Mouse (Mus musculus) C2C12 (cell line): ENCODE data around the gene Hrct1.

Experiments used
- CEBPB ChIP-seq: IDR thresholded peaks from one replicate; pipeline ENCODE4 v1.6.1; 2011; ENCODE audit warnings: low read depth, mild to moderate bottlenecking, control low read depth, moderate library complexity
- CTCF ChIP-seq: IDR thresholded peaks from one replicate; pipeline ENCODE4 v1.5.1; 2011; ENCODE audit not compliant: control insufficient read depth, insufficient read depth, insufficient read length
- FOSL1 ChIP-seq: IDR thresholded peaks from one replicate; pipeline ENCODE4 v1.8.0; 2011; ENCODE audit warnings: mild to moderate bottlenecking, low read length; ENCODE audit not compliant: poor library complexity, insufficient read depth, severe bottlenecking
- MAX ChIP-seq: IDR thresholded peaks from one replicate; pipeline ENCODE4 v1.6.1; 2011; ENCODE audit warnings: mild to moderate bottlenecking, control low read depth
- MYOD1 ChIP-seq: IDR thresholded peaks from one replicate; pipeline ENCODE4 v1.6.1; 2011; ENCODE audit warnings: low read depth; ENCODE audit not compliant: control insufficient read depth, insufficient read length
- MYOG ChIP-seq: IDR thresholded peaks from one replicate; pipeline ENCODE4 v1.6.1; 2011; ENCODE audit not compliant: control insufficient read depth, insufficient read length; ENCODE audit errors: extremely low read depth
- USF1 ChIP-seq: IDR thresholded peaks from one replicate; pipeline ENCODE4 v1.6.1; 2011; ENCODE audit warnings: low read depth, mild to moderate bottlenecking, control low read depth, moderate library complexity

GRCm38 (mm10) chr4:43737144-43737543 is 10.2 kb downstream of the Hrct1 start:
- TF ChIP-seq CTCF (no peak), MYOD1 (no peak), MAX (no peak), MYOG (no peak), USF1 (no peak), CEBPB (no peak), FOSL1 (no peak)
